In genomic region chr2:141266591-141266990, GRCm38 (mm10) we compare ENCODE assay signal across 20 mouse cellular contexts.
DNase-seq lines count a peak whose midpoint lies in the region; TF ChIP-seq lines count a peak whose summit lies in the region.
"Had no signal": no experiment of that assay in that cellular context is flagged by ENCODE, and none has a peak within 500 bp of the region (broad histone marks: within the 10 kb centered on the region; RNA-seq: fewer than 3 reads in every experiment).

No protein-coding gene starts in this region.

- no peaks in the 10 kb centered on the region for H3K9me3 ChIP-seq in ES-E14 (ENCODE audit: control insufficient read depth, insufficient read depth, low read depth, low read length)
- H3K9me3 ChIP-seq: embryonic facial prominence, embryonic 10.5 days; forebrain, embryonic 10.5 days; heart, embryonic 10.5 days; hindbrain, embryonic 12.5 days had no signal

- no peaks in the 10 kb centered on the region for H3K36me3 ChIP-seq in kidney, adult 2 months (ENCODE audit: control insufficient read depth, insufficient read depth, low read length)
- H3K36me3 ChIP-seq in ES-E14 (ENCODE audit: control insufficient read depth, insufficient read depth, low read length, poor library complexity, severe bottlenecking), result no peaks in the 10 kb centered on the region
- H3K36me3 ChIP-seq: embryonic facial prominence, embryonic 10.5 days; forebrain, embryonic 10.5 days; heart, embryonic 10.5 days; hindbrain, embryonic 12.5 days had no signal

- no peak for TF ChIP-seq CTCF in kidney, adult 2 months (conservative IDR thresholded peaks at IDR 0.05; ENCODE audit: insufficient read depth, insufficient read length, low read depth, low read length)
- TF ChIP-seq CTCF in embryonic fibroblast, embryonic 13.5 days (IDR thresholded peaks at IDR 0.05; ENCODE audit: borderline replicate concordance, insufficient read depth, low read length), result no peak

- no peak overlapping the region for H3K4me3 ChIP-seq in kidney, adult 2 months (ENCODE audit: insufficient read depth, low read depth, low read length)
- no peak overlapping the region for H3K4me3 ChIP-seq in ES-E14 (ENCODE audit: insufficient read depth in 1 of 2, low read depth in 1 of 2, low read length in 2 of 2, poor library complexity in 1 of 2, severe bottlenecking in 1 of 2)
- no peak overlapping the region for H3K4me3 ChIP-seq in embryonic fibroblast, embryonic 13.5 days (ENCODE audit: insufficient read depth, low read length)
- H3K4me3 ChIP-seq: embryonic facial prominence, embryonic 10.5 days; erythroblast, embryonic 14.5 days; forebrain, embryonic 10.5 days; heart, embryonic 10.5 days; hindbrain, embryonic 12.5 days had no signal

- H3K9ac ChIP-seq in ES-E14 (ENCODE audit: insufficient read depth, low read depth, low read length, poor library complexity, severe bottlenecking), result no peak overlapping the region
- H3K9ac ChIP-seq: hindbrain, embryonic 12.5 days had no signal

- peak; percentile 15 for DNase-seq in kidney, adult 2 months
- DNase-seq in kidney, postnatal 10 days, result no peak
- peak; percentile 78 for DNase-seq in 3T3-L1 (ENCODE audit: low read depth, low spot score)
- DNase-seq in ES-E14 (ENCODE audit: low read depth, low spot score), result peak; percentile 63
- no peak for DNase-seq in B cell, adult 2 months
- no peak for DNase-seq in cerebellum, adult 8-10 months
- DNase-seq: adrenal gland, postnatal 10 days; cerebellum, adult 11-12 months; cerebellum, postnatal 10 days; gastrocnemius, postnatal 10 days; heart, adult 18-20 months; heart, postnatal 10 days; heart, postnatal 4 days had no signal

- in situ Hi-C loops in ES-E14 (cut with MboI; ENCODE audit: low sequenced_read_pairs in 2 of 2, unreplicated experiment in 2 of 2), result no loop called here

- no peak for TF ChIP-seq POLR2A in kidney, adult 2 months (IDR thresholded peaks at IDR 0.05; ENCODE audit: low read depth, low read length)
- no peak for TF ChIP-seq POLR2A in embryonic fibroblast, embryonic 13.5 days (IDR thresholded peaks at IDR 0.05; ENCODE audit: low read depth, low read length)

- no peaks in the 10 kb centered on the region for H3K4me1 ChIP-seq in kidney, adult 2 months (ENCODE audit: control insufficient read depth, insufficient read depth, low read length)
- peaks cover 4% of the 10 kb centered on the region in 2 experiments; a peak in 1 of 4 replicates for H3K4me1 ChIP-seq in ES-E14 (ENCODE audit: control insufficient read depth in 2 of 2, insufficient read depth in 2 of 2, low read length in 2 of 2, poor library complexity in 1 of 2)
- peaks cover 4% of the 10 kb centered on the region; the same call in 1 of the 2 replicates for H3K4me1 ChIP-seq in embryonic fibroblast, embryonic 13.5 days (ENCODE audit: control insufficient read depth, insufficient read depth, low read length)
- H3K4me1 ChIP-seq: hindbrain, embryonic 12.5 days had no signal

- H3K27me3 ChIP-seq in kidney, adult 2 months (replicated peaks; ENCODE audit: control insufficient read depth, insufficient read depth, low read length), result no peaks in the 10 kb centered on the region
- H3K27me3 ChIP-seq: hindbrain, embryonic 12.5 days; Patski had no signal

- no peak overlapping the region for H3K27ac ChIP-seq in kidney, adult 2 months (ENCODE audit: insufficient read depth, low read depth, low read length)
- H3K27ac ChIP-seq in ES-E14 (ENCODE audit: insufficient read depth, low read depth, low read length, poor library complexity, severe bottlenecking), result peak overlapping the region; percentile 64; the same call in 1 of the 2 replicates
- H3K27ac ChIP-seq in embryonic fibroblast, embryonic 13.5 days (ENCODE audit: insufficient read depth, low read length), result peak overlapping the region; percentile 26; the same call in 1 of the 2 replicates
- H3K27ac ChIP-seq: embryonic facial prominence, embryonic 10.5 days; forebrain, embryonic 10.5 days; heart, embryonic 10.5 days; hindbrain, embryonic 12.5 days had no signal

TF ChIP-seq in ES-E14, 5 proteins besides CTCF, POLR2A, EP300 and RAD21:
- TF ChIP-seq MAFK (IDR thresholded peaks at IDR 0.05; ENCODE audit: insufficient read depth, low read depth, low read length), result no peak

Comparison
In these comparisons a context has a peak if more than half of its experiments do, and no peak if none do; other contexts are left out.
1. DNase-seq: peak in kidney, adult 2 months (single experiment), 3T3-L1 (single experiment) and ES-E14 (single experiment); none in kidney, postnatal 10 days (single experiment), B cell, adult 2 months (0 of 2) and cerebellum, adult 8-10 months (single experiment).